Mouse (Mus musculus): Measurements from ENCODE around the gene Arrdc5. TPM values are rescaled to one million over a fixed set of nuclear protein-coding genes. Genes with fewer than 3 reads are reported as not detected.

Arrdc5 gene
- polyA plus RNA-seq, 1 experiment = not detected

DNA sequence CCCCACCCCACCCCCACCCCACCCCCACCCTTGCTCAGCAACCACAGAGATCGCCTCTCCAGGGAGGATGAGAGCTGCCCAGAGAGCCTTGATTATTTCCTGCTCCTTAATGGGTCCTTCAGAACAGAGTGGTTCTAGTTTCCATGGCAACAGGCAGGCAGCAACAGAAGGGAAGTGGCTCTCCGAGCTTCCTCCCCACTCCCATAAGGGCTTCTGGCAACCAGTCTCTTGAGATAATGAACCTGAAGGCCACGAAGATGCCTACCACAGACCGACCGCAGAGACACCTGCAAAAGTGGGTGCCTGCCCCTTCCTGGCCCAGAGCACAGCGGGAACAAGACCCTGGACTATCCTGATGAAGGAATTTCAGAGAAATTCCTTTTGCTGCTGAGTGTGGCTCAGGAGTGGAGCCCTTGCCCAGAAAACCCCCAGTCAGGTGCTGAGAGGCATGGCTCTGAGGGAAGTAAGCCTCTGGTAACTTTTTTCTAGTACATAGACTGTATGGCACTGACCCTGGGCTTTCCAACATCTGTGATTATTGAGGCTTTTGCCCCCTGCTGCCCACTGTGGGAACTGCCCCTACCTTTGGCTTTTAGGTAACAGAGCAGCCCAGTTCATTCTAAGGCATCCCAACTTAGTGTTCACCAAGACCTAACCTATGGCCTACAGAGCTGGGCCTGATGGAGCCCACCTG, 48.8 kb downstream of the Arrdc5 start:
- no peak overlapping the region for H3K4me3 ChIP-seq (ENCODE audit: low read depth, low read length)
- H3K4me1 ChIP-seq (ENCODE audit: control insufficient read depth, insufficient read depth, low read length) = no peaks in the 10 kb centered on the region
- TF ChIP-seq CTCF (IDR thresholded peaks at IDR 0.05; ENCODE audit: low read depth, low read length) = peak; percentile 60
- TF ChIP-seq POLR2A (IDR thresholded peaks at IDR 0.05; ENCODE audit: insufficient read depth, low read length) = no peak
- no peak for TF ChIP-seq EP300 (IDR thresholded peaks at IDR 0.05; ENCODE audit: insufficient read depth, low read depth, low read length)
- no peaks in the 10 kb centered on the region for H3K9me3 ChIP-seq (replicated peaks; ENCODE audit: control insufficient read depth, insufficient read depth, low read length, poor library complexity, severe bottlenecking)
- H3K36me3 ChIP-seq (ENCODE audit: control insufficient read depth, insufficient read depth, low read length, poor library complexity, severe bottlenecking) = no peaks in the 10 kb centered on the region
- no peak overlapping the region for H3K27ac ChIP-seq (ENCODE audit: insufficient read depth, low read length)
- H3K27me3 ChIP-seq (ENCODE audit: control insufficient read depth, insufficient read depth, low read length, poor library complexity, severe bottlenecking) = no peaks in the 10 kb centered on the region
- H3K9ac ChIP-seq (ENCODE audit: low read depth, poor library complexity, severe bottlenecking) = no peak overlapping the region

- Histone ChIP-seq H3K4me3 (ENCODE audit: low read depth, low read length) (no peak overlapping the region), H3K27ac (ENCODE audit: insufficient read depth, low read length) (no peak overlapping the region), H3K27me3 (ENCODE audit: control insufficient read depth, insufficient read depth, low read length, poor library complexity, severe bottlenecking) (no peaks in the 10 kb centered on the region), H3K9me3 (replicated peaks; ENCODE audit: control insufficient read depth, insufficient read depth, low read length, poor library complexity, severe bottlenecking) (no peaks in the 10 kb centered on the region), H3K36me3 (ENCODE audit: control insufficient read depth, insufficient read depth, low read length, poor library complexity, severe bottlenecking) (no peaks in the 10 kb centered on the region), H3K4me1 (ENCODE audit: control insufficient read depth, insufficient read depth, low read length) (no peaks in the 10 kb centered on the region), H3K9ac (ENCODE audit: low read depth, poor library complexity, severe bottlenecking) (no peak overlapping the region)
- no peak for TF ChIP-seq EP300 (IDR thresholded peaks at IDR 0.05; ENCODE audit: insufficient read depth, low read depth, low read length)
- no peak for TF ChIP-seq POLR2A (IDR thresholded peaks at IDR 0.05; ENCODE audit: insufficient read depth, low read length)
- TF ChIP-seq CTCF (IDR thresholded peaks at IDR 0.05; ENCODE audit: low read depth, low read length) = no peak
These were observed 54.5 kb downstream of the Arrdc5 start for GRCm38 (mm10) chr17:56245608-56246007.

Other genes with a start within 250 kb of the Arrdc5 start
- gene Ubxn6, start 225.3 kb downstream of the Arrdc5 start, polyA plus RNA-seq (2011; ENCODE audit: insufficient read depth, insufficient read length, low read depth, missing spikeins) = 38.4 and 38.7 TPM in 2 replicates
- gene Hdgfl2, start 220.7 kb downstream of the Arrdc5 start, polyA plus RNA-seq (2011; ENCODE audit: insufficient read depth, insufficient read length, low read depth, missing spikeins) = 77.5 and 82.8 TPM in 2 replicates
- gene Plin4, start 190.5 kb downstream of the Arrdc5 start, polyA plus RNA-seq (2011; ENCODE audit: insufficient read depth, insufficient read length, low read depth, missing spikeins) = 0.21 and 0.35 TPM in 2 replicates
- 0.90 and 1.0 TPM in 2 replicates for gene Plin5, start 182.7 kb downstream of the Arrdc5 start, polyA plus RNA-seq (2011; ENCODE audit: insufficient read depth, insufficient read length, low read depth, missing spikeins)
- not detected in 2 replicates for gene Lrg1, start 178.3 kb downstream of the Arrdc5 start, polyA plus RNA-seq (2011; ENCODE audit: insufficient read depth, insufficient read length, low read depth, missing spikeins)
- 2.1 and 2.5 TPM in 2 replicates for gene Sema6b, start 159.9 kb downstream of the Arrdc5 start, polyA plus RNA-seq (2011; ENCODE audit: insufficient read depth, insufficient read length, low read depth, missing spikeins)
- 1.8 and 2.5 TPM in 2 replicates for gene Tnfaip8l1, start 137.8 kb downstream of the Arrdc5 start, polyA plus RNA-seq (2011; ENCODE audit: insufficient read depth, insufficient read length, low read depth, missing spikeins)
- gene Mydgf, start 116.4 kb downstream of the Arrdc5 start, polyA plus RNA-seq (2011; ENCODE audit: insufficient read depth, insufficient read length, low read depth, missing spikeins) = 37.4 and 48.4 TPM in 2 replicates
- 20.9 and 21.1 TPM in 2 replicates for gene Dpp9, start 81.4 kb downstream of the Arrdc5 start, polyA plus RNA-seq (2011; ENCODE audit: insufficient read depth, insufficient read length, low read depth, missing spikeins)
- 4.9 and 5.4 TPM in 2 replicates for gene Fem1a, start 43.5 kb downstream of the Arrdc5 start, polyA plus RNA-seq (2011; ENCODE audit: insufficient read depth, insufficient read length, low read depth, missing spikeins)
- gene Ticam1, start 23.5 kb downstream of the Arrdc5 start, polyA plus RNA-seq (2011; ENCODE audit: insufficient read depth, insufficient read length, low read depth, missing spikeins) = 4.0 and 4.7 TPM in 2 replicates
- gene Plin3, start 7.4 kb downstream of the Arrdc5 start, polyA plus RNA-seq (2011; ENCODE audit: insufficient read depth, insufficient read length, low read depth, missing spikeins) = 57.1 and 60.2 TPM in 2 replicates
- 162 and 174 TPM in 2 replicates for gene Uhrf1, start 3.0 kb upstream of the Arrdc5 start, polyA plus RNA-seq (2011; ENCODE audit: insufficient read depth, insufficient read length, low read depth, missing spikeins)
- gene Kdm4b, start 25.8 kb upstream of the Arrdc5 start, polyA plus RNA-seq (2011; ENCODE audit: insufficient read depth, insufficient read length, low read depth, missing spikeins) = 9.5 and 11.5 TPM in 2 replicates
- 149 and 159 TPM in 2 replicates for gene Ptprs, start 176.2 kb upstream of the Arrdc5 start, polyA plus RNA-seq (2011; ENCODE audit: insufficient read depth, insufficient read length, low read depth, missing spikeins)
- gene Znrf4, start 212.1 kb upstream of the Arrdc5 start, polyA plus RNA-seq (2011; ENCODE audit: insufficient read depth, insufficient read length, low read depth, missing spikeins) = not detected in 2 replicates

Data from ES-Bruce4 (cell line).